Mouse (Mus musculus) stomach, postnatal 0 days (tissue): Measurements from ENCODE around the gene Fem1a.
A peak's percentile ranks its signal among the peaks of the same experiment; 100 is the strongest.

Source experiments
- CTCF ChIP-seq: IDR thresholded peaks from 2 replicates; pipeline ENCODE4 v1.5.1; 2016; ENCODE audit warnings: antibody characterized with exemption, low read depth, mild to moderate bottlenecking, moderate library complexity
- EP300 ChIP-seq: optimal IDR thresholded peaks from 2 replicates; pipeline ENCODE3; 2016; ENCODE audit warnings: antibody characterized with exemption

- TF ChIP-seq CTCF (peak; percentile 72), EP300 (peak; percentile 48)
Observed at GRCm38 (mm10) chr17:56276643-56277566, 20.3 kb downstream of the Fem1a start, which contains the start of gene Ticam1.
